In the genomic region with DNA sequence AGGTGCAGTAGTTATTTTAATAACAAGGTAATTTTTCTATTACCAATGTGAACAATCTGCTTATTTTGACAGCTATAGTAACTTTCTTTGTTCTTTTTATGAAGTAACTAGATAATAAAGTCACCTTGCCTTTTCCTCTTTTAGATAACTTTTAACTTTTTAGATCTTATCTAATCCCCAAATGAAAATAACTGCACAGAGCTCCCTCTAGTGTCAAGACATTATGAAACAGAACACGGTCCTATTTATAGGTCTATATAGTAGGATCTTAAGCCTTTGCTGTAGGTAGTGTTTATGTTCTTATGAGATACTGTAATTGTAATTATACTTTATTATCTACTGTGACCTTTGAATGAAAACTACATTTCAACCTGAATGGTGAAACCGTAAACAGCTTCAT, we compare ENCODE assay signal across 11 mouse cellular contexts. TPM values are rescaled to one million over a fixed set of nuclear protein-coding genes. Genes with fewer than 3 reads are reported as not detected.
DNase-seq lines count a peak whose midpoint lies in the region; ATAC-seq lines count a peak whose summit lies in the region.
"Had no signal": no experiment of that assay in that cellular context is flagged by ENCODE, and none has a peak within 500 bp of the region (broad histone marks: within the 10 kb centered on the region; RNA-seq: fewer than 3 reads in every experiment).

No protein-coding gene starts in this region.

- ATAC-seq in inflammation-experienced regulatory T-cells, adult 6 months, result peak; percentile 80

- peak; percentile 8 for DNase-seq in cerebellum, adult 8-10 months
- DNase-seq in cerebellum, postnatal 4 days (ENCODE audit: low spot score in 2 of 2), result no peak
- DNase-seq in layer of hippocampus, adult 9-10 months (ENCODE audit: low spot score), result peak; percentile 53
- DNase-seq in layer of hippocampus, adult 11-12 months (ENCODE audit: low spot score), result no peak
- DNase-seq in Muller cell, postnatal 12 days (ENCODE audit: inconsistent ontology term), result peak; percentile 20
- no peak for DNase-seq in right cerebral cortex, adult 2 months (ENCODE audit: low spot score in 2 of 2)
- no peak for DNase-seq in frontal cortex, postnatal 14 days (ENCODE audit: low spot score in 2 of 2)
- DNase-seq: cerebellum, adult 11 months; heart, adult 11 months; thymus, postnatal 25 days had no signal

RNA-seq across cellular contexts. Expression of a gene that starts 41.0 kb away (rescaled TPM):
- polyA plus RNA-seq in inflammation-experienced regulatory T-cells, adult 6 months (2017; shearing (Covaris generic)), result 100 to 1,000 TPM; 114 to 150 (median 118) TPM

Comparison
In these comparisons a context has a peak if more than half of its experiments do, and no peak if none do; other contexts are left out.
1. DNase-seq: peak in cerebellum, adult 8-10 months (single experiment), layer of hippocampus, adult 9-10 months (single experiment) and Muller cell, postnatal 12 days (single experiment); none in cerebellum, postnatal 4 days (0 of 2), layer of hippocampus, adult 11-12 months (single experiment), right cerebral cortex, adult 2 months (0 of 2) and frontal cortex, postnatal 14 days (0 of 2).